Mouse (Mus musculus): Measurements from ENCODE around the gene Abhd8. TPM values are rescaled to one million over a fixed set of nuclear protein-coding genes. Genes with fewer than 3 reads are reported as not detected.

Abhd8 gene
- 160 and 192 TPM in 2 replicates for polyA plus RNA-seq (2015; fragmentation: Nextera tagmentation; extraction: Ambion mirVana)

- Histone ChIP-seq H3K27me3 (replicated peaks) (no peaks in the 10 kb centered on the region), H3K27ac (replicated peaks) (peak within 1 kb of the TSS; percentile 87), H3K9ac (replicated peaks) (peak within 1 kb of the TSS; percentile 92), H3K4me2 (peak within 1 kb of the TSS; percentile 95), H3K4me1 (peaks cover 65% of the 10 kb centered on the region), H3K36me3 (peaks cover 27% of the 10 kb centered on the region), H3K4me3 (replicated peaks) (peak within 1 kb of the TSS; percentile 93), H3K9me3 (replicated peaks) (no peaks in the 10 kb centered on the region)
- ATAC-seq (ENCODE audit: low FRiP score), result peak; percentile 82
- under 1% methylated on average over 55 of the region's 55 CpGs for WGBS
These were observed at the start of gene Abhd8 for GRCm38 (mm10) chr8:71463188-71464033. Gene Abhd8, minus strand, starts transcription at chr8:71463655.

GRCm38 (mm10) chr8:71511644-71512043 lies 48.2 kb upstream of the Abhd8 start, which contains the start of gene Plvap:
Gene Plvap, minus strand, starts transcription at chr8:71511752.
- WGBS, result 62% methylated on average over 14 of the region's 14 CpGs

DNA sequence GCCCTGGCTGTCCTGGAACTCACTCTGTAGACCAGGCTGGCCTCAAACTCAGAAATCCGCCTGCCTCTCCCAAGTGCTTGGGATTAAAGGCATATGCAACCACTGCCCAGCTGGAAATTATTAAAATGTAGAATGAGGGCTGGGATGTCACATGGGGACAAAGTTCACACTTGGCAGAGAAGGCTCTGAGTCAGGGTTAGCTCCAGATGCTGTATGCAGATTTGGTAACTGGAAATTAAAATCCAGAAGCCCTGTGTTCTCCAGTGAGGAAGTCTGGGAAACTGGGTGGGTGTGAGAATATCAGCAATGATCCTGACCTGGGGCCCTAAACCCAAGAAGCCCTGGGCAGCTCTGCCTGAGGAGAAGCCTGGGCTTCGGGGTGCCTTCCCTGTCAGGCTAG lies 45.9 kb upstream of the Abhd8 start:
- Histone ChIP-seq H3K4me2 (no peak overlapping the region), H3K27ac (replicated peaks) (no peak overlapping the region), H3K27me3 (replicated peaks) (peaks cover 68% of the 10 kb centered on the region), H3K36me3 (no peaks in the 10 kb centered on the region), H3K4me3 (replicated peaks) (no peak overlapping the region), H3K9me3 (replicated peaks) (no peaks in the 10 kb centered on the region), H3K9ac (replicated peaks) (no peak overlapping the region), H3K4me1 (peaks cover 17% of the 10 kb centered on the region)
- no peak for ATAC-seq (ENCODE audit: low FRiP score)
- WGBS, result 70% methylated on average over 2 of the region's 2 CpGs

More at GRCm38 (mm10) chr8:71511644-71512043, 48.2 kb upstream of the Abhd8 start, which contains the start of gene Plvap:
- Histone ChIP-seq H3K4me3 (replicated peaks) (no peak within 1 kb of the TSS), H3K9ac (replicated peaks) (no peak within 1 kb of the TSS), H3K27me3 (replicated peaks) (peaks cover 46% of the 10 kb centered on the region), H3K4me2 (no peak within 1 kb of the TSS), H3K27ac (replicated peaks) (no peak within 1 kb of the TSS), H3K4me1 (peaks cover 17% of the 10 kb centered on the region), H3K9me3 (replicated peaks) (no peaks in the 10 kb centered on the region), H3K36me3 (no peaks in the 10 kb centered on the region)
- ATAC-seq (ENCODE audit: low FRiP score), result no peak

- Histone ChIP-seq H3K27me3 (replicated peaks) (peaks cover 68% of the 10 kb centered on the region), H3K36me3 (no peaks in the 10 kb centered on the region), H3K9ac (replicated peaks) (peak overlapping the region; percentile 34), H3K9me3 (replicated peaks) (no peaks in the 10 kb centered on the region), H3K4me1 (peaks cover 17% of the 10 kb centered on the region), H3K4me2 (peak overlapping the region; percentile 66), H3K4me3 (replicated peaks) (peak overlapping the region; percentile 42), H3K27ac (replicated peaks) (no peak overlapping the region)
- WGBS, result under 1% methylated on average over 61 of the region's 61 CpGs
- ATAC-seq (ENCODE audit: low FRiP score), result peak; percentile 88
These were observed 44.2 kb upstream of the Abhd8 start for GRCm38 (mm10) chr8:71507589-71508104.

GRCm38 (mm10) chr8:71505979-71506378 lies 42.5 kb upstream of the Abhd8 start:
- Histone ChIP-seq H3K4me1 (peaks cover 17% of the 10 kb centered on the region), H3K4me2 (no peak overlapping the region), H3K9ac (replicated peaks) (no peak overlapping the region), H3K27me3 (replicated peaks) (peaks cover 61% of the 10 kb centered on the region), H3K4me3 (replicated peaks) (no peak overlapping the region), H3K36me3 (no peaks in the 10 kb centered on the region), H3K27ac (replicated peaks) (no peak overlapping the region), H3K9me3 (replicated peaks) (no peaks in the 10 kb centered on the region)
- no peak for ATAC-seq (ENCODE audit: low FRiP score)
- 82% methylated on average over 4 of the region's 4 CpGs for WGBS

DNA sequence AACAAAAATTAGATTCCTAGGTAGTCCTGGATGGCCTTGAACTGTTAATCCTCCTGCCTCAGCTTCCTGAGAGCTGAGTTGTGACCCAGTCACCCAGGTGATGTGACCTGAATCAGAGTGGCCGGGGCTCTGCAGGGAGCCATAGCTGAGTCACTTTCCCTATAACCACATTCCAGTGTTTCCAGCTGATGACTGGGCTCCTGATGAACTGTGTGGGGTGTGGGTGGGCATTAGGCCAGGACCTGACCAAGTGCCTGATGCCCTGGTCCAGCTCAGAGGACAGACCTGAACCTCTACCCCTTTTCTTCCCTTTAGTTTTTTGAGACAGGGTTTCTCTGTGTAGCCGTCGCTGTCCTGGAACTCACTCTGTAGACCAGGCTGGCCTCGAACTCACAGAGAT lies 41.9 kb upstream of the Abhd8 start:
- no peak for ATAC-seq (ENCODE audit: low FRiP score)
- 92% methylated on average over 4 of the region's 4 CpGs for WGBS
- Histone ChIP-seq H3K4me2 (no peak overlapping the region), H3K4me1 (peaks cover 17% of the 10 kb centered on the region), H3K27me3 (replicated peaks) (peaks cover 57% of the 10 kb centered on the region), H3K9me3 (replicated peaks) (no peaks in the 10 kb centered on the region), H3K27ac (replicated peaks) (no peak overlapping the region), H3K36me3 (no peaks in the 10 kb centered on the region), H3K4me3 (replicated peaks) (no peak overlapping the region), H3K9ac (replicated peaks) (no peak overlapping the region)

GRCm38 (mm10) chr8:71504349-71504748 lies 40.9 kb upstream of the Abhd8 start:
- H3K4me1 ChIP-seq, result peaks cover 17% of the 10 kb centered on the region
- H3K27ac ChIP-seq (replicated peaks), result no peak overlapping the region
- no peak overlapping the region for H3K4me3 ChIP-seq (replicated peaks)
- no peak overlapping the region for H3K9ac ChIP-seq (replicated peaks)
- WGBS, result 94% methylated on average over 4 of the region's 4 CpGs
- H3K4me2 ChIP-seq, result no peak overlapping the region
- no peak for ATAC-seq (ENCODE audit: low FRiP score)
- no peaks in the 10 kb centered on the region for H3K36me3 ChIP-seq
- no peaks in the 10 kb centered on the region for H3K9me3 ChIP-seq (replicated peaks)
- peaks cover 47% of the 10 kb centered on the region for H3K27me3 ChIP-seq (replicated peaks)

DNA sequence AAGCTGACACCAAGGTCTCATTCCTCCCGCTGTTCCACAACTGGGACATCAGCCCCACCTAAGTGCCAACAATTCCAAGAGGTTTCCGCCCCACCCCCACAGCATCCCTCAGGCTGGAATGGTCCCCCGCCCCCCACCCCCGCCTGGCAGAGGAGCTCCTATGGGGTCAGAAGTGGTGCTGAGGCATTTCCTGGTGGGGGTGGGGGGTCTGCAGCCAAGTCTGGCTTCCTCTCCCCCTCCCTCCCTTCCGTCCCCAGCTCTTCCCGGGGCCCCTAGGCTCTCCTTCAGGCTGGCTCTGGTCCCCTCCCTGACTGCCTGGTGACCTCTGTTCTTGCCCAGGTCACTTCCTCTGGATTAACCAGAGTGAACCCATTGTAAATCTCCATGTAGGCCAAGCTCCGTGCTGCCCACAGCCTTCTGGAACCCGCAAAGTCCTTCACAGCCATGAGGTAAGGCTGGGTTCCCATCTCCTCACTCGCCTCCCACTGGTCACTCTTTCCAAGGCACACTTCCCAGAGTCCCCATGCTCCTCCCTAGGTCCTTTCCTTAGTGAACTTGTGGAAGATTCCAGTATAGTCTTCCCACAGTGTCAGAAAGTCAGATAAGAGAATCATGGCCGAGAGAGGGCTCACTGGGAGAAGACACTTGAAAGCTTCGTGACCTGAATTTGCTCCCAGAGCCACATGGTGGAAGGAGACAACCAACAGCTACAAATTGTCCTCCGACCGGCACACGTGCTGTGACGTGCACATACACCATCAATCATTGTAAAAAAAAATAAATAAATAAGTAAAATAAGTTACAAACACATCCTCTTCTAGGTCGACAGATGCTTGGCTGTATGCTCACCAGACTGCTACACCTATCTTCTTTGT lies 35.6 kb upstream of the Abhd8 start:
- Histone ChIP-seq H3K4me2 (no peak overlapping the region), H3K27me3 (replicated peaks) (no peaks in the 10 kb centered on the region), H3K9ac (replicated peaks) (no peak overlapping the region), H3K36me3 (peaks cover 2% of the 10 kb centered on the region), H3K4me3 (replicated peaks) (no peak overlapping the region), H3K27ac (replicated peaks) (no peak overlapping the region), H3K9me3 (replicated peaks) (no peaks in the 10 kb centered on the region), H3K4me1 (peaks cover 37% of the 10 kb centered on the region)
- ATAC-seq (ENCODE audit: low FRiP score), result no peak
- 41% methylated on average over 16 of the region's 16 CpGs for WGBS

DNA sequence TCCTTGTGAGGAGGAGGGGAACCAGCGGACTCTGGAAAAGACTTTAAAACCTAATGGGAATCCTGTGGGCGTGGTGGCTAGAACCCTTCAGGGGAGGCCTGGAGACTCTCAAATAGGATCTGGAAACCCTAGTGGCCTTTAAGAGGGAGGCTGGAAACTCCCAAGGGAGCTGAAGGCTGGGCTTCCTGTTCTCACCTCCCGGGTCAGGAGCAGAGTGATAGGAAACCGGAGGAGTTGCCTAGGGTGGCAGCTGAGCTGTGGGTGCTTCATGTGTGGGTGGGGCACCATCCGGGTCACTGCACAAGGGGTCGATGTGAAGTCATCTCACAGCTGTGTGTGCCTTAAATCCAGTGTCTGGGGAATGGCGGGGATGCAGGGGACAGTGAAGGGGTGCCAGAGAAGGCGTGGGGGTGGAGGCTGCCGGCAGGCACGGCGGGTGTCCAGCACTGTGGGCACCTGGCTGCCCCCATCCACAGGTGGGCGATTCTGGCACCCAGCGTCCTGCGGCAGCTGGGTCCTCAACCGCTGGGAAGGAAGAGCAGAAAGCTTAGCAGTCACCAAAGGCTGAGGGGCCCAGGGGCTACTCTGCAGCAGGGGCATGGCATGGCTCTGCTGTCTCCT lies 34.5 kb upstream of the Abhd8 start:
- no peak for ATAC-seq (ENCODE audit: low FRiP score)
- WGBS, result 25% methylated on average over 15 of the region's 15 CpGs
- peaks cover 37% of the 10 kb centered on the region for H3K4me1 ChIP-seq
- H3K36me3 ChIP-seq, result peaks cover 9% of the 10 kb centered on the region
- H3K27ac ChIP-seq (replicated peaks), result no peak overlapping the region
- H3K4me2 ChIP-seq, result no peak overlapping the region
- no peak overlapping the region for H3K9ac ChIP-seq (replicated peaks)
- no peaks in the 10 kb centered on the region for H3K27me3 ChIP-seq (replicated peaks)
- H3K4me3 ChIP-seq (replicated peaks), result no peak overlapping the region
- no peaks in the 10 kb centered on the region for H3K9me3 ChIP-seq (replicated peaks)

DNA sequence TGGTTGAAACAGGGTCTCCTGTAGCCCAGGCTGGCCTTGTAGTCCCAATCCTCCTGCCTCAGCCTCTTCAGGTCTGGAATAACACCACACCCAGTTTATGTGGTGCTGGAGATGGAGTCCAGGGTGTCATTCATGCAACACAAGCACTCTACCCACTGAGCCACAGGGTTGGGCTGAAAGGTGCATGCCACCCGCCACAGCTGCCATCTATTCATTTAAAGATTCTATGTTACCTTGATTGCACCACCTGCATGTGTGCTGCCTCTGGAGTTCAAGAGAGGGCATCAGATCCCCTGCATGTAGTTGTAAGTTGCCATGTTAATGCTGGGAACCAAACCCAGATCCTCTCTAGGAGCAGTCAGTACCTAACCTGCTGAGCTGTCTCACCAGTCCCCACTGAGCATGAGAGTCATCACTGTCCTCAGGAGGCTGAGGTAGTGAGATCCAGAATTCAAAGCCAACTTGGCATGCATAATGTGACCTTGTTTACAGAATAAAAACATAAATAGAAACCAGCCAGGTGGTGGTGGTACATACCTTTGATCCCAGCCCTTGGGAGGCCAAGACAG lies 33.7 kb upstream of the Abhd8 start:
- Histone ChIP-seq H3K4me2 (no peak overlapping the region), H3K4me1 (peaks cover 37% of the 10 kb centered on the region), H3K9me3 (replicated peaks) (no peaks in the 10 kb centered on the region), H3K27ac (replicated peaks) (no peak overlapping the region), H3K36me3 (peaks cover 17% of the 10 kb centered on the region), H3K9ac (replicated peaks) (no peak overlapping the region), H3K4me3 (replicated peaks) (no peak overlapping the region), H3K27me3 (replicated peaks) (no peaks in the 10 kb centered on the region)
- WGBS, result 78% methylated on average over 1 of the region's 1 CpGs
- no peak for ATAC-seq (ENCODE audit: low FRiP score)

GRCm38 (mm10) chr8:71496481-71496880 lies 33.0 kb upstream of the Abhd8 start:
- 44% methylated on average over 11 of the region's 11 CpGs for WGBS
- H3K9ac ChIP-seq (replicated peaks), result no peak overlapping the region
- H3K9me3 ChIP-seq (replicated peaks), result no peaks in the 10 kb centered on the region
- no peak for ATAC-seq (ENCODE audit: low FRiP score)
- H3K36me3 ChIP-seq, result peaks cover 22% of the 10 kb centered on the region
- H3K4me1 ChIP-seq, result peaks cover 37% of the 10 kb centered on the region
- no peak overlapping the region for H3K4me3 ChIP-seq (replicated peaks)
- H3K4me2 ChIP-seq, result no peak overlapping the region
- H3K27ac ChIP-seq (replicated peaks), result peak overlapping the region; percentile 10; the same call in 1 of the 2 replicates
- H3K27me3 ChIP-seq (replicated peaks), result no peaks in the 10 kb centered on the region
